16 mouse cellular contexts compared by ENCODE assay signal in genomic region chr11:102888135-102888534, GRCm38 (mm10). TPM values are rescaled to one million over a fixed set of nuclear protein-coding genes. Genes with fewer than 3 reads are reported as not detected.
A peak's percentile ranks its signal among the peaks of the same experiment; 100 is the strongest.
DNase-seq lines count a peak whose midpoint lies in the region; ATAC-seq and TF ChIP-seq lines count a peak whose summit lies in the region.
"Had no signal": no experiment of that assay in that cellular context is flagged by ENCODE, and none has a peak within 500 bp of the region (broad histone marks: within the 10 kb centered on the region; RNA-seq: fewer than 3 reads in every experiment).

No protein-coding gene starts in this region.

- H3K4me1 ChIP-seq in embryonic facial prominence, embryonic 15.5 days: peaks cover 4% of the 10 kb centered on the region; the same call in 1 of the 2 replicates
- peaks cover 10% of the 10 kb centered on the region for H3K4me1 ChIP-seq in embryonic facial prominence, embryonic 10.5 days

- peak overlapping the region; percentile 1; the same call in 1 of the 2 replicates for H3K9ac ChIP-seq in embryonic facial prominence, embryonic 15.5 days
- H3K9ac ChIP-seq: liver, embryonic 15.5 days had no signal

- no peak for ATAC-seq in embryonic facial prominence, embryonic 15.5 days (ENCODE audit: insufficient number of reproducible peaks, low FRiP score, low TSS enrichment, low read depth)
- no peak for ATAC-seq in granulocyte monocyte progenitor cell, adult 5-6 weeks (replicated peaks; ENCODE audit: poor library complexity, severe bottlenecking)

- intact Hi-C loops in left cerebral cortex, postnatal 14 days (cut with DNase I): no loop called here
- intact Hi-C loops in left cerebral cortex, postnatal 4 days (cut with DNase I): no loop called here

- H3K36me3 ChIP-seq in embryonic facial prominence, embryonic 15.5 days: no peaks in the 10 kb centered on the region
- no peaks in the 10 kb centered on the region for H3K36me3 ChIP-seq in embryonic facial prominence, embryonic 10.5 days (replicated peaks)
- H3K36me3 ChIP-seq: liver, embryonic 15.5 days had no signal

- H3K27ac ChIP-seq in embryonic facial prominence, embryonic 15.5 days (replicated peaks): no peak overlapping the region
- no peak overlapping the region for H3K27ac ChIP-seq in embryonic facial prominence, embryonic 10.5 days (replicated peaks)
- peak overlapping the region; percentile 94 for H3K27ac ChIP-seq in layer of hippocampus, adult 2 months
- H3K27ac ChIP-seq: liver, embryonic 15.5 days; macrophage had no signal

- no peak for DNase-seq in embryonic facial prominence, embryonic 10.5 days (ENCODE audit: low spot score)
- DNase-seq in left cerebral cortex, postnatal 14 days (ENCODE audit: low spot score in 2 of 2): peak; percentile 56 to 76
- DNase-seq in left cerebral cortex, postnatal 4 days: no peak
- DNase-seq in 3T3-L1 (ENCODE audit: low read depth, low spot score): peak; percentile 53
- peak; percentile 50 to 75 for DNase-seq in layer of hippocampus, adult 2 months (ENCODE audit: low spot score in 2 of 2)
- DNase-seq in testis, postnatal 14 days (ENCODE audit: low spot score): no peak
- DNase-seq: cerebellum, adult 9-10 months; kidney, adult 9 months had no signal

- H3K4me3 ChIP-seq in embryonic facial prominence, embryonic 15.5 days (replicated peaks): no peak overlapping the region
- no peak overlapping the region for H3K4me3 ChIP-seq in embryonic facial prominence, embryonic 10.5 days
- no peak overlapping the region; the same call in 1 of the 2 replicates for H3K4me3 ChIP-seq in layer of hippocampus, adult 2 months
- H3K4me3 ChIP-seq: liver, embryonic 15.5 days had no signal

- no peaks in the 10 kb centered on the region for H3K9me3 ChIP-seq in embryonic facial prominence, embryonic 15.5 days (replicated peaks)
- no peaks in the 10 kb centered on the region for H3K9me3 ChIP-seq in embryonic facial prominence, embryonic 10.5 days
- H3K9me3 ChIP-seq: liver, embryonic 15.5 days had no signal

- H3K27me3 ChIP-seq in embryonic facial prominence, embryonic 15.5 days: peaks cover 34% of the 10 kb centered on the region
- H3K27me3 ChIP-seq in embryonic facial prominence, embryonic 10.5 days (replicated peaks; ENCODE audit: low read depth, poor library complexity, severe bottlenecking): peaks cover 53% of the 10 kb centered on the region

- H3K4me2 ChIP-seq in embryonic facial prominence, embryonic 15.5 days (replicated peaks): no peak overlapping the region
- H3K4me2 ChIP-seq: liver, embryonic 15.5 days had no signal

- no peak for TF ChIP-seq CTCF in layer of hippocampus, adult 2 months (conservative IDR thresholded peaks at IDR 0.05)

- 49% methylated on average over 3 of the region's 3 CpGs for WGBS in embryonic facial prominence, embryonic 15.5 days
- WGBS in embryonic facial prominence, embryonic 10.5 days: 58% methylated on average over 3 of the region's 3 CpGs

RNA-seq across cellular contexts. Expression of gene Fam187a, which starts 3.2 kb away (rescaled TPM):
- polyA plus RNA-seq in embryonic facial prominence, embryonic 15.5 days (2015; fragmentation: Nextera tagmentation; extraction: Ambion mirVana): not detected in 2 replicates
- not detected in 2 replicates for polyA plus RNA-seq in embryonic facial prominence, embryonic 10.5 days (2016; fragmentation: Nextera tagmentation; extraction: Ambion mirVana)
- under 1 TPM; 0.22 to 0.36 TPM for total RNA-seq in left cerebral cortex, postnatal 14 days (2021)
- total RNA-seq in left cerebral cortex, postnatal 4 days (2021): not detected
- under 1 TPM in 1 of 2 experiments, not detected in 1; 0.37 TPM for total RNA-seq in layer of hippocampus, adult 2 months (2021)
- not detected in 2 replicates for total RNA-seq in granulocyte monocyte progenitor cell, adult 5-6 weeks (2014; fragmentation: Nextera tagmentation)
- total RNA-seq in granulocyte monocyte progenitor cell, adult 5-6 weeks (2017): not detected in 2 replicates
- total RNA-seq: gastrocnemius, postnatal 4 days had no signal
- polyA plus RNA-seq: embryonic facial prominence, embryonic 11.5 days; forebrain, embryonic 11.5 days; heart, embryonic 16.5 days; liver, embryonic 15.5 days; macrophage had no signal

RNA-seq across cellular contexts. Expression of gene Ccdc103, which starts 7.1 kb away (rescaled TPM):
- 2.0 and 5.5 TPM in 2 replicates for polyA plus RNA-seq in embryonic facial prominence, embryonic 15.5 days (2015; fragmentation: Nextera tagmentation; extraction: Ambion mirVana)
- polyA plus RNA-seq in embryonic facial prominence, embryonic 10.5 days (2016; fragmentation: Nextera tagmentation; extraction: Ambion mirVana): 1.4 and 1.8 TPM in 2 replicates
- total RNA-seq in left cerebral cortex, postnatal 14 days (2021): 1 to 10 TPM; 2.0 to 2.1 TPM
- under 1 TPM; 0.48 to 0.95 TPM for total RNA-seq in left cerebral cortex, postnatal 4 days (2021)
- 1 to 10 TPM; 1.5 to 3.0 TPM for total RNA-seq in layer of hippocampus, adult 2 months (2021)
- total RNA-seq in granulocyte monocyte progenitor cell, adult 5-6 weeks (2014; fragmentation: Nextera tagmentation): not detected in 2 replicates
- total RNA-seq in granulocyte monocyte progenitor cell, adult 5-6 weeks (2017): not detected in 2 replicates
- total RNA-seq: gastrocnemius, postnatal 4 days had no signal
- polyA plus RNA-seq: macrophage had no signal

RNA-seq across cellular contexts. Expression of gene Eftud2, which starts 7.3 kb away (rescaled TPM):
- polyA plus RNA-seq in embryonic facial prominence, embryonic 15.5 days (2015; fragmentation: Nextera tagmentation; extraction: Ambion mirVana): 154 and 167 TPM in 2 replicates
- 347 and 348 TPM in 2 replicates for polyA plus RNA-seq in embryonic facial prominence, embryonic 10.5 days (2016; fragmentation: Nextera tagmentation; extraction: Ambion mirVana)
- 100 to 1,000 TPM; 111 to 113 TPM for total RNA-seq in left cerebral cortex, postnatal 14 days (2021)
- total RNA-seq in left cerebral cortex, postnatal 4 days (2021): 100 to 1,000 TPM; 113 to 125 TPM
- total RNA-seq in layer of hippocampus, adult 2 months (2021): 100 to 1,000 TPM; 129 to 139 TPM
- total RNA-seq in granulocyte monocyte progenitor cell, adult 5-6 weeks (2014; fragmentation: Nextera tagmentation): 158 and 236 TPM in 2 replicates
- 175 and 193 TPM in 2 replicates for total RNA-seq in granulocyte monocyte progenitor cell, adult 5-6 weeks (2017)

RNA-seq across cellular contexts. Expression of gene Gfap, which starts 12.6 kb away (rescaled TPM):
- polyA plus RNA-seq in embryonic facial prominence, embryonic 15.5 days (2015; fragmentation: Nextera tagmentation; extraction: Ambion mirVana): 0.39 and 0.51 TPM in 2 replicates
- 0.14 and 0.16 TPM in 2 replicates for polyA plus RNA-seq in embryonic facial prominence, embryonic 10.5 days (2016; fragmentation: Nextera tagmentation; extraction: Ambion mirVana)
- total RNA-seq in left cerebral cortex, postnatal 14 days (2021): 100 to 1,000 TPM in 1 of 2 experiments, 10 to 100 TPM in 1; 96.5 to 141 TPM
- 10 to 100 TPM; 37.2 to 56.0 TPM for total RNA-seq in left cerebral cortex, postnatal 4 days (2021)
- 100 to 1,000 TPM; 332 to 341 TPM for total RNA-seq in layer of hippocampus, adult 2 months (2021)
- not detected in 2 replicates for total RNA-seq in granulocyte monocyte progenitor cell, adult 5-6 weeks (2014; fragmentation: Nextera tagmentation)
- not detected in 2 replicates for total RNA-seq in granulocyte monocyte progenitor cell, adult 5-6 weeks (2017)
- polyA plus RNA-seq: macrophage had no signal

RNA-seq across cellular contexts. Expression of gene Kif18b, which starts 36.8 kb away (rescaled TPM):
- 8.0 and 8.8 TPM in 2 replicates for polyA plus RNA-seq in embryonic facial prominence, embryonic 15.5 days (2015; fragmentation: Nextera tagmentation; extraction: Ambion mirVana)
- 12.1 and 13.0 TPM in 2 replicates for polyA plus RNA-seq in embryonic facial prominence, embryonic 10.5 days (2016; fragmentation: Nextera tagmentation; extraction: Ambion mirVana)
- total RNA-seq in left cerebral cortex, postnatal 14 days (2021): under 1 TPM; 0.57 to 0.93 TPM
- 1 to 10 TPM; 3.7 to 4.1 TPM for total RNA-seq in left cerebral cortex, postnatal 4 days (2021)
- under 1 TPM; 0.27 to 0.74 TPM for total RNA-seq in layer of hippocampus, adult 2 months (2021)
- total RNA-seq in granulocyte monocyte progenitor cell, adult 5-6 weeks (2014; fragmentation: Nextera tagmentation): 4.9 and 11.6 TPM in 2 replicates
- total RNA-seq in granulocyte monocyte progenitor cell, adult 5-6 weeks (2017): 19.9 and 22.6 TPM in 2 replicates

Comparison
In these comparisons a context has a peak if more than half of its experiments do, and no peak if none do; other contexts are left out.
1. DNase-seq: peak in left cerebral cortex, postnatal 14 days (2 of 2), 3T3-L1 (single experiment) and layer of hippocampus, adult 2 months (2 of 2); none in embryonic facial prominence, embryonic 10.5 days (single experiment), left cerebral cortex, postnatal 4 days (single experiment) and testis, postnatal 14 days (single experiment).